Mouse (Mus musculus): ENCODE results near the gene U2af2. TPM values are rescaled to one million over a fixed set of nuclear protein-coding genes. Genes with fewer than 3 reads are reported as not detected.
A peak's percentile ranks its signal among the peaks of the same experiment; 100 is the strongest.

U2af2 gene
- 333 TPM for polyA plus RNA-seq (2012; fragmentation: generic; extraction: Trizol)
- long read RNA-seq, experiment 1, partial matches to known transcripts, result 2 of 10 reads
- long read RNA-seq, experiment 1, other reads (novel, unspliced or antisense), result 5 of 10 reads
- long read RNA-seq, experiment 2, transcript U2af2-201 (12 exons, 2,183 nt), result major isoform, 114 of 210 reads
- long read RNA-seq, experiment 2, transcript U2af2-209 (12 exons, 2,088 nt), result minor isoform, 55 of 210 reads
- long read RNA-seq, experiment 2, partial matches to known transcripts, result 1 of 210 reads
- long read RNA-seq, experiment 2, other reads (novel, unspliced or antisense), result 40 of 210 reads

GRCm38 (mm10) chr7:5061774-5062359 is at the start of gene U2af2:
U2af2 (plus strand) TSS chr7:5062143.
- no peak for TF ChIP-seq MYOD1 (IDR thresholded peaks at IDR 0.05; ENCODE audit: control insufficient read depth, insufficient read length, low read depth)
- TF ChIP-seq CTCF (IDR thresholded peaks at IDR 0.05; ENCODE audit: control insufficient read depth, insufficient read depth, insufficient read length), result no peak
- no peak for TF ChIP-seq FOSL1 (IDR thresholded peaks at IDR 0.05; ENCODE audit: insufficient read depth, low read length, poor library complexity, severe bottlenecking)
- no peak for TF ChIP-seq USF1 (IDR thresholded peaks at IDR 0.05; ENCODE audit: low read depth)
- TF ChIP-seq MAX (IDR thresholded peaks at IDR 0.05), result no peak
- TF ChIP-seq MYOG (IDR thresholded peaks at IDR 0.05; ENCODE audit: control insufficient read depth, extremely low read depth, insufficient read length), result no peak
- TF ChIP-seq CEBPB (IDR thresholded peaks at IDR 0.05; ENCODE audit: low read depth), result no peak
- Histone ChIP-seq H3ac (ENCODE audit: control insufficient read depth, insufficient read length, low read depth) (peak within 1 kb of the TSS; percentile 93), H3K79me3 (ENCODE audit: low read depth) (peaks cover 41% of the 10 kb centered on the region), H3K36me3 (ENCODE audit: control insufficient read depth, insufficient read depth) (peaks cover 22% of the 10 kb centered on the region), H3K27me3 (ENCODE audit: control insufficient read depth, insufficient read depth, insufficient read length) (peaks cover 3% of the 10 kb centered on the region), H3K79me2 (ENCODE audit: control insufficient read depth, insufficient read depth) (peaks cover 46% of the 10 kb centered on the region), H3K4me3 (ENCODE audit: insufficient read depth, poor library complexity, severe bottlenecking) (peak within 1 kb of the TSS; percentile 75)

GRCm38 (mm10) chr7:5012681-5013513 is 49.0 kb upstream of the U2af2 start:
- H3K79me3 ChIP-seq (ENCODE audit: low read depth), result peaks cover 4% of the 10 kb centered on the region
- no peak overlapping the region for H3K4me3 ChIP-seq (ENCODE audit: insufficient read depth, poor library complexity, severe bottlenecking)
- H3ac ChIP-seq (ENCODE audit: control insufficient read depth, insufficient read length, low read depth), result no peak overlapping the region
- TF ChIP-seq MAX (IDR thresholded peaks at IDR 0.05), result no peak
- no peak for TF ChIP-seq MYOD1 (IDR thresholded peaks at IDR 0.05; ENCODE audit: control insufficient read depth, insufficient read length, low read depth)
- no peak for TF ChIP-seq CEBPB (IDR thresholded peaks at IDR 0.05; ENCODE audit: low read depth)
- no peak for TF ChIP-seq FOSL1 (IDR thresholded peaks at IDR 0.05; ENCODE audit: insufficient read depth, low read length, poor library complexity, severe bottlenecking)
- no peak for TF ChIP-seq CTCF (IDR thresholded peaks at IDR 0.05; ENCODE audit: control insufficient read depth, insufficient read depth, insufficient read length)
- TF ChIP-seq USF1 (IDR thresholded peaks at IDR 0.05; ENCODE audit: low read depth), result no peak
- TF ChIP-seq MYOG (IDR thresholded peaks at IDR 0.05; ENCODE audit: control insufficient read depth, extremely low read depth, insufficient read length), result no peak
- H3K79me2 ChIP-seq (ENCODE audit: control insufficient read depth, insufficient read depth), result peaks cover 11% of the 10 kb centered on the region
- H3K27me3 ChIP-seq (ENCODE audit: control insufficient read depth, insufficient read depth, insufficient read length), result no peaks in the 10 kb centered on the region
- H3K36me3 ChIP-seq (ENCODE audit: control insufficient read depth, insufficient read depth), result peaks cover 43% of the 10 kb centered on the region

GRCm38 (mm10) chr7:5014251-5015117 is 47.5 kb upstream of the U2af2 start, which contains the start of the genes Zfp524 and Fiz1:
Zfp524 (plus strand) TSS chr7:5014415.
Fiz1 (minus strand) TSS chr7:5014697.
- no peak for TF ChIP-seq MAX (IDR thresholded peaks at IDR 0.05)
- H3K27me3 ChIP-seq (ENCODE audit: control insufficient read depth, insufficient read depth, insufficient read length), result no peaks in the 10 kb centered on the region
- peak within 1 kb of the TSS; percentile 68 for H3K4me3 ChIP-seq (ENCODE audit: insufficient read depth, poor library complexity, severe bottlenecking)
- peak within 1 kb of the TSS; percentile 98 for H3ac ChIP-seq (ENCODE audit: control insufficient read depth, insufficient read length, low read depth)
- peaks cover 33% of the 10 kb centered on the region for H3K36me3 ChIP-seq (ENCODE audit: control insufficient read depth, insufficient read depth)
- peaks cover 18% of the 10 kb centered on the region for H3K79me2 ChIP-seq (ENCODE audit: control insufficient read depth, insufficient read depth)
- H3K79me3 ChIP-seq (ENCODE audit: low read depth), result peaks cover 6% of the 10 kb centered on the region

GRCm38 (mm10) chr7:5015118-5016001 is 46.6 kb upstream of the U2af2 start, which contains the start of gene Gm44973:
Gm44973 (plus strand) TSS chr7:5015496.
- TF ChIP-seq FOSL1 (IDR thresholded peaks at IDR 0.05; ENCODE audit: insufficient read depth, low read length, poor library complexity, severe bottlenecking), result no peak
- TF ChIP-seq CTCF (IDR thresholded peaks at IDR 0.05; ENCODE audit: control insufficient read depth, insufficient read depth, insufficient read length), result no peak
- TF ChIP-seq MYOG (IDR thresholded peaks at IDR 0.05; ENCODE audit: control insufficient read depth, extremely low read depth, insufficient read length), result no peak
- no peak for TF ChIP-seq CEBPB (IDR thresholded peaks at IDR 0.05; ENCODE audit: low read depth)
- no peak for TF ChIP-seq USF1 (IDR thresholded peaks at IDR 0.05; ENCODE audit: low read depth)
- peak; percentile 28 for TF ChIP-seq MAX (IDR thresholded peaks at IDR 0.05)
- peaks cover 29% of the 10 kb centered on the region for H3K36me3 ChIP-seq (ENCODE audit: control insufficient read depth, insufficient read depth)
- peaks cover 18% of the 10 kb centered on the region for H3K79me2 ChIP-seq (ENCODE audit: control insufficient read depth, insufficient read depth)
- peak within 1 kb of the TSS; percentile 68 for H3K4me3 ChIP-seq (ENCODE audit: insufficient read depth, poor library complexity, severe bottlenecking)
- peak within 1 kb of the TSS; percentile 98 for H3ac ChIP-seq (ENCODE audit: control insufficient read depth, insufficient read length, low read depth)
- H3K79me3 ChIP-seq (ENCODE audit: low read depth), result peaks cover 6% of the 10 kb centered on the region
- H3K27me3 ChIP-seq (ENCODE audit: control insufficient read depth, insufficient read depth, insufficient read length), result no peaks in the 10 kb centered on the region
